Mouse (Mus musculus) cerebellum, adult 2 months (tissue): ENCODE results near the gene Xylb. TPM values are rescaled to one million over a fixed set of nuclear protein-coding genes. Genes with fewer than 3 reads are reported as not detected.

Source experiments
- DNase-seq, 2 experiments: peaks; one replicate each; pipeline ENCODE4 v3.0.0; 2021
- H3K27ac ChIP-seq: fragments of 200-500 bp; 2 replicates; pipeline ENCODE4 v1.5.1; 2012; ENCODE audit warnings: low read length, control low read depth, inconsistent platforms; ENCODE audit not compliant: insufficient read depth
- H3K27me3 ChIP-seq: fragments of 200-500 bp; 2 replicates; pipeline ENCODE4 v1.6.1; 2012; ENCODE audit warnings: inconsistent platforms, mild to moderate bottlenecking, low read length, moderate library complexity; ENCODE audit not compliant: control insufficient read depth, insufficient read depth
- H3K4me1 ChIP-seq: fragments of 200-500 bp; 2 replicates; pipeline ENCODE4 v1.6.1; 2011; ENCODE audit warnings: low read length; ENCODE audit not compliant: control insufficient read depth, insufficient read depth
- H3K4me3 ChIP-seq: fragments of 200-500 bp; replicated peaks from 2 replicates; pipeline ENCODE3; 2011; ENCODE audit warnings: mild to moderate bottlenecking, low read depth, low read length, control low read depth; ENCODE audit not compliant: insufficient read depth
- CTCF ChIP-seq: fragments of 200-500 bp; IDR thresholded peaks from 2 replicates; pipeline ENCODE4 v1.5.1; 2011; ENCODE audit warnings: low read depth, mild to moderate bottlenecking, control low read depth, low read length, moderate library complexity, borderline replicate concordance; ENCODE audit not compliant: insufficient read depth
- POLR2A ChIP-seq: fragments of 200-500 bp; IDR thresholded peaks from 2 replicates; pipeline ENCODE4 v1.6.1; 2011; ENCODE audit warnings: low read length, control low read depth, borderline replicate concordance; ENCODE audit not compliant: insufficient read depth
- WGBS: fragments of 180-500 bp; shearing (Covaris S2); methylation state at CpG from one replicate; pipeline ENCODE4 v1.1.7; 2018; 5-methylcytosine and 5-hydroxymethylcytosine counted together
- polyA plus RNA-seq: library from polyadenylated mRNA; depleted of rRNA; stranded (reverse); fragments of >200 nt; gene quantifications from 2 replicates; pipeline ENCODE4 v1.2.3, GENCODE M21; 2012

Gene Xylb
- polyA plus RNA-seq, 1 experiment = 5.9 TPM

GRCm38 (mm10) chr9:119323260-119323645, 33.9 kb upstream of the Xylb start:
- TF ChIP-seq POLR2A = no peak
- no peak for TF ChIP-seq CTCF
- Histone ChIP-seq H3K4me1 (no peaks in the 10 kb centered on the region), H3K27me3 (no peaks in the 10 kb centered on the region), H3K4me3 (peak overlapping the region; percentile 66), H3K27ac (peak overlapping the region; percentile 65)
- WGBS = 3% methylated on average over 9 of the region's 9 CpGs
- DNase-seq = no peak

- WGBS = 66% methylated on average over 1 of the region's 1 CpGs
- Histone ChIP-seq H3K27me3 (no peaks in the 10 kb centered on the region), H3K4me3 (no peak overlapping the region), H3K27ac (no peak overlapping the region), H3K4me1 (no peaks in the 10 kb centered on the region)
- TF ChIP-seq CTCF = no peak
- DNase-seq = no peak
These were observed 33.1 kb upstream of the Xylb start for GRCm38 (mm10) chr9:119324130-119324529.

GRCm38 (mm10) chr9:119328488-119328887, 28.7 kb upstream of the Xylb start:
- DNase-seq = no peak
- no peak overlapping the region for H3K27ac ChIP-seq
- H3K4me1 ChIP-seq = no peaks in the 10 kb centered on the region
- no peak overlapping the region for H3K4me3 ChIP-seq
- TF ChIP-seq POLR2A (no peak), CTCF (no peak)
- H3K27me3 ChIP-seq = no peaks in the 10 kb centered on the region
- WGBS = 82% methylated on average over 3 of the region's 3 CpGs

DNA sequence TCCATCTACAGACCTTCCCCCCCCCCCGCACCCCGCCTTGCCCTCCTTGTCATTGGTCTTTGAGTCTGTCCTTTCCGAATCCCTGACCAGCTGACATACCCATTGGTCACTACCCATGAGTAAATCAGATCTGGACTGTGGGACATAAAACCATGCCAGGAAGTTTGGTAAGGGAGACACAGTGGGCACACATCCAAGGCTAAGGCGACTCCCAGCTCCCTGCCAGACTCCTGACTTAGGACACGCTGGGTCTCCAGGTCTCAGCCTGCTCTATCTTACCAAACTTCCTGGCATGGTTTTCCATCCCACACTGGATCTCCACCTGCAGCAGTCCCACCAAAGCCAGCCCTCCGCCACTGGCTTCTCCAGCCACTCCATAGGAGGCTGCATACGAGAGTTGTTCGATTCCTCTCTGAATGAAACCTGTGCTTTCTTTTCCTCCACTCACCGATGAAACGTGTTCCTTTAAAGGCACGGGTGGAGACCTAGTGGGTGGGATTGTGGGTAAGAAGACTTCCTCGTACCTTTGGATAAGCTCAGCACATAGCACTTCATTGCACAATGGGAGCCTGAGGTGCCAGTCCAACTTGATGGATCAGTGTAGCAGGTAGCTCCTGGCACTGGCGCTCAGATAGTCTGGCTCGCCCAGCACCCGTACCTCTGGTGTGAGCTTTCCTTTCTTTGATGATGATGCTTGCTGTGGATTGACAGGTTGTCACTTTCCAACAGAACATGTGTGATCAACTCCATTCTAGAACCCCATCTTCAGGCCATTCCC, 26.8 kb upstream of the Xylb start:
- 74% methylated on average over 15 of the region's 15 CpGs for WGBS
- TF ChIP-seq CTCF (no peak), POLR2A (no peak)
- H3K4me3 ChIP-seq = no peak overlapping the region
- DNase-seq = no peak
- H3K27me3 ChIP-seq = no peaks in the 10 kb centered on the region
- H3K4me1 ChIP-seq = peaks cover 8% of the 10 kb centered on the region; the same call in 1 of the 2 replicates
- no peak overlapping the region for H3K27ac ChIP-seq

- Histone ChIP-seq H3K27me3 (no peaks in the 10 kb centered on the region), H3K4me3 (no peak overlapping the region), H3K27ac (no peak overlapping the region), H3K4me1 (peaks cover 8% of the 10 kb centered on the region)
- WGBS = 21% methylated on average over 10 of the region's 10 CpGs
- TF ChIP-seq POLR2A (no peak), CTCF (no peak)
- no peak for DNase-seq
These were observed 22.9 kb upstream of the Xylb start for GRCm38 (mm10) chr9:119334324-119334723.

DNA sequence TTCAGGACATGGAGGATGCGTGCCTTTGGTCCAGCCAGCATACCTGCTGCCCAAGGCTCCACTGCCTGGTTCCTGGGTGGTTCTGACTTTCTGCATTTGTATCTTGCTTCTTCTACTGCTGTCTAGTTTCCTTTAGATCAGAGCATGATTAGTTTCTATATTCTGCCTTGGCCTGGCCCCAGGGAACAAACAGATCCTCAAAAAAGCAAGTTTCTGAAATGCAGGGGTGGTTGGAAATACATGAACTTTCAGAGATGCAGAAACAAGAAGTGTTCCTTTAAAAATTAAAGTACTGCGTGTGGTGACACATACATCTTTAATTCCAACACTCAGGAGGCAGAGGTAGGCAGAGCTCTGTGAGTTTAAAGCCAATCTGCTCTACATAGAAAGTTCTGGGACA, 22.3 kb upstream of the Xylb start:
- Histone ChIP-seq H3K4me3 (no peak overlapping the region), H3K4me1 (peaks cover 8% of the 10 kb centered on the region), H3K27ac (no peak overlapping the region), H3K27me3 (no peaks in the 10 kb centered on the region)
- DNase-seq = no peak
- 94% methylated on average over 2 of the region's 2 CpGs for WGBS
- TF ChIP-seq CTCF = no peak
- no peak for TF ChIP-seq POLR2A

- peak overlapping the region; percentile 55; the same call in 1 of the 2 replicates for H3K27ac ChIP-seq
- no peak for TF ChIP-seq CTCF
- TF ChIP-seq POLR2A = no peak
- DNase-seq = peak; percentile 52 to 70
- no peak overlapping the region for H3K4me3 ChIP-seq
- H3K27me3 ChIP-seq = no peaks in the 10 kb centered on the region
- peaks cover 8% of the 10 kb centered on the region for H3K4me1 ChIP-seq
- 17% methylated on average over 4 of the region's 4 CpGs for WGBS
These were observed 21.6 kb upstream of the Xylb start for GRCm38 (mm10) chr9:119335571-119335970.

DNA sequence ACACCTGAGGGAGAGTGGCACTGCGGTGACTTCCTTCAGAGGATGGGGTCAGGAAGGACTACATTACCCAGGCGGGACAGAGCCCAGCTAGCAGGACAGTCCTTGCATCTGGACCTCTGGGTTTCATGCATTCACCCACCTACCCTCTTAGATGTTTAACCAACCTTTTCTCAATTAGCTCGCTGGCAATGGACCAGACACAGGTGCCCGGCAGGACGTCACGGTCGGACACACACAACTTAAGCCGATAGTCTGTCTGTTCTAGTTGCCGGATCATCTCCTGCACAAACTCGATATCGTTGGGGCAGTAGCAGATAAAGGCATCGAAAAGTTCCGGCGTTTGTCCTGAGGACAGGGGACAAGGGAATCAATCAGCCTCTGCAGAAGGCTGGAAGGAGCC, 19.3 kb upstream of the Xylb start:
- Histone ChIP-seq H3K4me3 (no peak overlapping the region), H3K27me3 (no peaks in the 10 kb centered on the region), H3K27ac (no peak overlapping the region), H3K4me1 (peaks cover 15% of the 10 kb centered on the region)
- TF ChIP-seq CTCF = no peak
- 90% methylated on average over 14 of the region's 14 CpGs for WGBS
- no peak for DNase-seq
